In genomic region chr15:83500352-83500751, GRCm38 (mm10) we compare ENCODE assay signal across 9 mouse cellular contexts. TPM values are rescaled to one million over a fixed set of nuclear protein-coding genes. Genes with fewer than 3 reads are reported as not detected.
A peak's percentile ranks its signal among the peaks of the same experiment; 100 is the strongest.
DNase-seq lines count a peak whose midpoint lies in the region; ATAC-seq and TF ChIP-seq lines count a peak whose summit lies in the region.
"Had no signal": no experiment of that assay in that cellular context is flagged by ENCODE, and none has a peak within 500 bp of the region (broad histone marks: within the 10 kb centered on the region; RNA-seq: fewer than 3 reads in every experiment).

No protein-coding gene starts in this region.

- no peaks in the 10 kb centered on the region for H3K27me3 ChIP-seq in G1E (ENCODE audit: insufficient read depth, low read length)

- peak; percentile 74 for TF ChIP-seq CTCF in G1E (IDR thresholded peaks at IDR 0.05; ENCODE audit: low read depth, low read length)

- H3K36me3 ChIP-seq in G1E (replicated peaks) = peaks cover 55% of the 10 kb centered on the region

- H3K9me3 ChIP-seq in G1E (replicated peaks) = no peaks in the 10 kb centered on the region

- H3K4me3 ChIP-seq in G1E (ENCODE audit: low read depth, low read length) = no peak overlapping the region

- DNase-seq in kidney, adult 9 months = peak; percentile 56
- no peak for DNase-seq in kidney, adult 11 months
- DNase-seq in G1E (ENCODE audit: low spot score) = no peak
- DNase-seq in induced T-regulatory cell, adult 2 months (ENCODE audit: low read depth) = peak; percentile 79
- DNase-seq in spleen, postnatal 10 days (ENCODE audit: low spot score in 2 of 2) = peak; percentile 63 to 80
- no peak for DNase-seq in embryo, embryonic 10.5 days (ENCODE audit: low spot score)
- no peak for DNase-seq in cerebellum, adult 8-10 months

- H3K4me1 ChIP-seq in G1E (ENCODE audit: insufficient read depth, low read depth, low read length) = peaks cover 12% of the 10 kb centered on the region

- no peak for ATAC-seq in G1E (ENCODE audit: extremely low read depth, insufficient number of reproducible peaks, low FRiP score, poor library complexity, severe bottlenecking)
- ATAC-seq in activated CD4-positive, CD25-positive, alpha-beta regulatory T cell, adult 4 months = no peak

RNA-seq across cellular contexts. Expression of gene Ttll1, which starts 10.3 kb away (rescaled TPM):
- 12.3 and 15.7 TPM in 2 replicates for total RNA-seq in G1E (2014; fragmentation: Nextera tagmentation)
- 5.6 and 6.5 TPM in 2 replicates for total RNA-seq in G1E (2017)
- 2.0 and 2.3 TPM in 2 replicates for polyA plus RNA-seq in G1E (2012)
- polyA plus RNA-seq in activated CD4-positive, CD25-positive, alpha-beta regulatory T cell, adult 4 months (2017; shearing (Covaris generic)) = 1 to 10 TPM; 8.4 to 9.8 TPM

RNA-seq across cellular contexts. Expression of gene Bik, which starts 26.3 kb away (rescaled TPM):
- total RNA-seq in G1E (2014; fragmentation: Nextera tagmentation) = not detected in 2 replicates
- not detected in 2 replicates for total RNA-seq in G1E (2017)
- polyA plus RNA-seq in G1E (2012) = not detected in 2 replicates
- 1 to 10 TPM; 1.1 to 2.5 TPM for polyA plus RNA-seq in activated CD4-positive, CD25-positive, alpha-beta regulatory T cell, adult 4 months (2017; shearing (Covaris generic))
- total RNA-seq: left cerebral cortex, adult 18-20 months had no signal

RNA-seq across cellular contexts. Expression of gene Pacsin2, which starts 35.9 kb away (rescaled TPM):
- total RNA-seq in G1E (2014; fragmentation: Nextera tagmentation) = 34.5 and 36.0 TPM in 2 replicates
- 41.6 and 45.2 TPM in 2 replicates for total RNA-seq in G1E (2017)
- 60.5 and 61.0 TPM in 2 replicates for polyA plus RNA-seq in G1E (2012)
- 10 to 100 TPM; 21.2 to 24.9 TPM for polyA plus RNA-seq in activated CD4-positive, CD25-positive, alpha-beta regulatory T cell, adult 4 months (2017; shearing (Covaris generic))

Comparison
In these comparisons a context has a peak if more than half of its experiments do, and no peak if none do; other contexts are left out.
1. DNase-seq: peak in kidney, adult 9 months (single experiment), induced T-regulatory cell, adult 2 months (single experiment) and spleen, postnatal 10 days (2 of 2); none in kidney, adult 11 months (single experiment), G1E (single experiment), embryo, embryonic 10.5 days (single experiment) and cerebellum, adult 8-10 months (single experiment).